Mouse (Mus musculus): ENCODE data around the gene Hpcal4. TPM values are rescaled to one million over a fixed set of nuclear protein-coding genes. Genes with fewer than 3 reads are reported as not detected.
A peak's percentile ranks its signal among the peaks of the same experiment; 100 is the strongest.

Gene Hpcal4
- polyA plus RNA-seq, 1 experiment from 2014 or later, result 0.46 TPM

DNA sequence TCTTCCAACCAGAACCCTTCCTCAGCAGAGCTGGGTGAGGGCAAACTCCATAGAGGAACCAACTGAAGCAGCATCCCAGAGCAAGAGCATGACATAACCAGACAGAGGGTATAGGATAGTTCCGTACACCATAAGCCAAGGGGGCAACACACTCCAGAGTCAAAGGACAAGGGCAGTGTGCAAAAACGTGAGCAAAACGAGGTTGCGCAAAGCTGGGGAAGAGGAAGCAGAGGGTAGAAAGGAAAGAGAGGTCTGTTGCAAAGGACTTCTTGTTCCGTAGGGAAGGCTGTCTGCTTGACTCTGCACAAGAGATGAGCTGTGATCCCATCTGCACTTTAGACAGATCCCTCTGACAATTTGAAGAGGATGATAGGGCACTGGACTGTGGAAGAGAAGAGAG lies 24.3 kb downstream of the Hpcal4 start:
- no peak overlapping the region for H3K27ac ChIP-seq
- H3K27me3 ChIP-seq, result peaks cover 15% of the 10 kb centered on the region
- H3K36me3 ChIP-seq, result no peaks in the 10 kb centered on the region
- H3K4me1 ChIP-seq, result 0 out of 2 replicates have a peak, but pooled peaks cover 4% of the 10 kb centered on the region
- H3K4me2 ChIP-seq, result no peak overlapping the region
- no peak overlapping the region for H3K4me3 ChIP-seq
- no peaks in the 10 kb centered on the region for H3K9me3 ChIP-seq
- no peak overlapping the region for H3K9ac ChIP-seq
- no peak for ATAC-seq (ENCODE audit: insufficient number of reproducible peaks, low FRiP score, low TSS enrichment, low read depth)
- 71% methylated on average over 5 of the region's 5 CpGs for WGBS

DNA sequence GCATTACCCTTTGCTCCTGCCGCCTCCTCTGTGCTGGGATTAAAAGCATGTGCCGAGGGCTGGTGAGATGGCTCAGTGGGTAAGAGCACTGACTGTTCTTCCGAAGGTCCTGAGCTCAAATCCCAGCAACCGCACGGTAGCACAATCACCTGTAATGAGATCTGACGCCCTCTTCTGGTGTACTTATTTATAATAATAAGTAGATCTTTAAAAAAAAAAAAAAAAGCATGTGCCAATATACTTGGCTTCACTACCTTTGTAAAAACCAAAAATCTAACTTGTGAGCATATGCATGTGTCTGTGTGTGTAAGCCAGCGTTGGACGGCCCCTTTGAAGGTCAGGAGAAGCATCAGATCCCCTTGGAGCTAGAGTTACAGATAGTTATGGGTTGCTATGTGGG lies 28.0 kb downstream of the Hpcal4 start:
- Histone ChIP-seq H3K27me3 (peaks cover 14% of the 10 kb centered on the region; the same call in 1 of the 2 replicates), H3K27ac (no peak overlapping the region), H3K4me3 (no peak overlapping the region), H3K4me1 (0 out of 2 replicates have a peak, but pooled peaks cover 4% of the 10 kb centered on the region), H3K36me3 (no peaks in the 10 kb centered on the region), H3K4me2 (no peak overlapping the region), H3K9me3 (no peaks in the 10 kb centered on the region), H3K9ac (no peak overlapping the region)
- whole genome bisulfite sequencing, result 65% methylated on average over 8 of the region's 8 CpGs
- no peak for ATAC-seq (ENCODE audit: insufficient number of reproducible peaks, low FRiP score, low TSS enrichment, low read depth)

DNA sequence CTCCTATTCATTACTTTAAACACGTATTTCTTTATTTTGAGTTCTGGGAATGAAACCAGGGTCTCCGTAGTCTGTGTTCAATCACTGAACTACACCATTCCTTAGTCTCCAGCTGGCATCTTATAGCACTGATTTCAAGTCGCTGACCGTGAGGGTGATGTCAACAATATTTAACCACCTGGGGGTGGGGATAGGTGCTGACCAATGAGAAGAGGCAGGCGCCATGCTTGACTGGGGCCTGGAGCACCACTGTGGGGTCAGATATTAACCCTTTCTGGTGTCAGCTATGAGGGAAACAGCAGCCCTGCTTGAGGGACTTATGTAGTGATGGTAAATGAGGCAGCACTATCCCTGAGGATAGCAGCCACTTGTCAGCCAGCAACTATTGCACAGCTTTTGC lies 28.4 kb downstream of the Hpcal4 start:
- ATAC-seq (ENCODE audit: insufficient number of reproducible peaks, low FRiP score, low TSS enrichment, low read depth), result no peak
- 48% methylated on average over 5 of the region's 5 CpGs for WGBS

GRCm38 (mm10) chr4:123212330-123212729 lies 29.3 kb downstream of the Hpcal4 start:
- H3K9me3 ChIP-seq, result no peaks in the 10 kb centered on the region
- ATAC-seq (ENCODE audit: insufficient number of reproducible peaks, low FRiP score, low TSS enrichment, low read depth), result no peak
- peaks cover 12% of the 10 kb centered on the region; the same call in 1 of the 2 replicates for H3K27me3 ChIP-seq
- H3K9ac ChIP-seq, result no peak overlapping the region
- no peaks in the 10 kb centered on the region for H3K36me3 ChIP-seq
- H3K27ac ChIP-seq, result no peak overlapping the region
- 39% methylated on average over 2 of the region's 2 CpGs for WGBS
- H3K4me1 ChIP-seq, result 0 out of 2 replicates have a peak, but pooled peaks cover 4% of the 10 kb centered on the region
- H3K4me3 ChIP-seq, result no peak overlapping the region
- H3K4me2 ChIP-seq, result no peak overlapping the region

More for the DNA sequence above, 28.4 kb downstream of the Hpcal4 start:
- peaks cover 14% of the 10 kb centered on the region; the same call in 1 of the 2 replicates for H3K27me3 ChIP-seq
- H3K4me2 ChIP-seq, result no peak overlapping the region
- H3K9ac ChIP-seq, result no peak overlapping the region
- no peak overlapping the region for H3K4me3 ChIP-seq
- 0 out of 2 replicates have a peak, but pooled peaks cover 4% of the 10 kb centered on the region for H3K4me1 ChIP-seq
- H3K9me3 ChIP-seq, result no peaks in the 10 kb centered on the region
- no peaks in the 10 kb centered on the region for H3K36me3 ChIP-seq
- no peak overlapping the region for H3K27ac ChIP-seq

DNA sequence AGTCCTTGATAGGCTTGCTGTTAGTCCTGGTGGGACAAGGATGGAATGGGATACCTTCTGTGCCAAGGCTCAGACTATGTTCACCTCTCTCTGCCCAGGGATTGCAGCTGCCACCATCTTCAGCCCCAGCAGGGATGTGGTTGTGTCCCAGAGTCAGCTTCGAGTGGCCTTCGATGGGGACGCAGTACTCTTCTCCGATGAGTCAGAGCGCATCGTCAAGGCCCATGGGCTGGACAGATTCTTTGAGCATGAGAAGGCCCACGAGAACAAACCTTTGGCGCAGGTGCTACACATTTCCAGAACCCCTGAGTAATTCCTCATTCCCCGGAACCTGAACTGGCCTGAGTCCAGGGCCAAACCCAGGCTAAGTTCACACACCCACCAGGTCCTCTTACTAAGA lies 30.9 kb downstream of the Hpcal4 start:
- no peak overlapping the region for H3K9ac ChIP-seq
- no peak overlapping the region for H3K27ac ChIP-seq
- H3K4me1 ChIP-seq, result 0 out of 2 replicates have a peak, but pooled peaks cover 4% of the 10 kb centered on the region
- 91% methylated on average over 9 of the region's 9 CpGs for WGBS
- no peaks in the 10 kb centered on the region for H3K36me3 ChIP-seq
- no peak overlapping the region for H3K4me2 ChIP-seq
- H3K4me3 ChIP-seq, result no peak overlapping the region
- ATAC-seq (ENCODE audit: insufficient number of reproducible peaks, low FRiP score, low TSS enrichment, low read depth), result no peak
- H3K27me3 ChIP-seq, result 0 out of 2 replicates have a peak, but pooled peaks cover 10% of the 10 kb centered on the region
- no peaks in the 10 kb centered on the region for H3K9me3 ChIP-seq

DNA sequence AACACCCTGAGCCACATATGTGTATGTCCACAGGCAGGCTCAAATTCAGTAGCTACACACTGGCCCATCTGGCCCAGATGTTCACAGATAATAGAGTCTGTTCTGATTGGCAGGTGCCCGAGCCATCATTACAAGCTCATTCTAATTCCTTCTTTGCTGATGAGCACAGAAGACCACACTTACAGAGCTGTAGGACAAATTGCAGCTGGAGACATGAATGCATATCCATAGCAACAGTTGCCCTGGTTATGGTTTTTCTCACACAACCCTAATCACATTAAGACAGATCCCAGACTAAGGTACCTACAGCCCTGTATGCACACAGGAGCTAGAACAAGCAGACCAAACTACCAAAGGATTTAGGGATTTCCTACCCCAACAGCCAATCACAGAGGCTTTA lies 32.3 kb downstream of the Hpcal4 start:
- Histone ChIP-seq H3K27ac (no peak overlapping the region), H3K36me3 (no peaks in the 10 kb centered on the region), H3K9me3 (no peaks in the 10 kb centered on the region), H3K4me3 (no peak overlapping the region), H3K4me2 (no peak overlapping the region), H3K27me3 (0 out of 2 replicates have a peak, but pooled peaks cover 10% of the 10 kb centered on the region), H3K4me1 (0 out of 2 replicates have a peak, but pooled peaks cover 1% of the 10 kb centered on the region), H3K9ac (no peak overlapping the region)
- ATAC-seq (ENCODE audit: insufficient number of reproducible peaks, low FRiP score, low TSS enrichment, low read depth), result no peak
- 66% methylated on average over 1 of the region's 1 CpGs for WGBS

- no peak overlapping the region for H3K27ac ChIP-seq
- no peak overlapping the region for H3K4me3 ChIP-seq
- H3K27me3 ChIP-seq, result 0 out of 2 replicates have a peak, but pooled peaks cover 10% of the 10 kb centered on the region
- no peak overlapping the region for H3K9ac ChIP-seq
- WGBS, result 12% methylated on average over 1 of the region's 1 CpGs
- ATAC-seq (ENCODE audit: insufficient number of reproducible peaks, low FRiP score, low TSS enrichment, low read depth), result no peak
- no peaks in the 10 kb centered on the region for H3K4me1 ChIP-seq
- no peaks in the 10 kb centered on the region for H3K9me3 ChIP-seq
- no peaks in the 10 kb centered on the region for H3K36me3 ChIP-seq
- no peak overlapping the region for H3K4me2 ChIP-seq
Measured at GRCm38 (mm10) chr4:123216782-123217181, 33.8 kb downstream of the Hpcal4 start.

DNA sequence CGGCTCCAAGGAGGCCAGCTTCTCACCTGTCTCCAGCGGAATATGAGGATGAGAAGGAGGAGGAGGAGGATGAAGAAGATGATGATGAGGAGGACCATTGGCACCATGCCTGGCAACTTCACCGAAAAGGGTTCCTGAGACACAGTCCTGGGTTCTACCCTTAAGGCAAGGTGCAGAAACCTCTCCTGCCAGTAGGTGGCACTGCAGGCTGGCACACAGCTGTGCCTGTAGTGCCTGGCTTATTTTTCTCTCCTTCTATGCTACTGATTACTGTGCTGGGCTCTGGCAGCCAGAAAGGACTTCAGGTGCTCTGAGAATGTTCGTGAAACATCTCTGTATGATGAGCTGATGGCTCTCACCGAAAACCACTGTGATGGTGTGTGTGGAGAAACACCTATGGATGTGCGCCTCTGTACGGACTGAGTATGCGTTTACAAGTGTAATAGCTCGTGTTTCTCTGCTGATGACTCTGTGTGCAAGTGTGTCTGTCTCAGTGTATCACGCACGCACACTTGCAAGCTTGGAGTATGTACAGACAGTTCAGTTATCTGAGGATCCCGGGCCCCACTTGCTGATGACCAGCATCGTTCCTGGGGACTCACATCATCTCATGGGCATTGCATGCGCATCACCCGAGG lies 36.8 kb downstream of the Hpcal4 start:
- 0 out of 2 replicates have a peak, but pooled peaks have one; percentile 61 for ATAC-seq (ENCODE audit: insufficient number of reproducible peaks, low FRiP score, low TSS enrichment, low read depth)
- Histone ChIP-seq H3K9me3 (no peaks in the 10 kb centered on the region), H3K27me3 (0 out of 2 replicates have a peak, but pooled peaks cover 10% of the 10 kb centered on the region), H3K36me3 (no peaks in the 10 kb centered on the region), H3K4me2 (no peak overlapping the region), H3K27ac (no peak overlapping the region), H3K4me3 (no peak overlapping the region), H3K4me1 (no peaks in the 10 kb centered on the region), H3K9ac (no peak overlapping the region)
- WGBS, result 68% methylated on average over 15 of the region's 15 CpGs

GRCm38 (mm10) chr4:123220637-123221036 lies 37.6 kb downstream of the Hpcal4 start:
- Histone ChIP-seq H3K27me3 (0 out of 2 replicates have a peak, but pooled peaks cover 10% of the 10 kb centered on the region), H3K9ac (no peak overlapping the region), H3K4me3 (no peak overlapping the region), H3K4me1 (no peaks in the 10 kb centered on the region), H3K36me3 (no peaks in the 10 kb centered on the region), H3K27ac (no peak overlapping the region), H3K9me3 (no peaks in the 10 kb centered on the region), H3K4me2 (no peak overlapping the region)
- ATAC-seq (ENCODE audit: insufficient number of reproducible peaks, low FRiP score, low TSS enrichment, low read depth), result no peak
- WGBS, result 85% methylated on average over 4 of the region's 4 CpGs

DNA sequence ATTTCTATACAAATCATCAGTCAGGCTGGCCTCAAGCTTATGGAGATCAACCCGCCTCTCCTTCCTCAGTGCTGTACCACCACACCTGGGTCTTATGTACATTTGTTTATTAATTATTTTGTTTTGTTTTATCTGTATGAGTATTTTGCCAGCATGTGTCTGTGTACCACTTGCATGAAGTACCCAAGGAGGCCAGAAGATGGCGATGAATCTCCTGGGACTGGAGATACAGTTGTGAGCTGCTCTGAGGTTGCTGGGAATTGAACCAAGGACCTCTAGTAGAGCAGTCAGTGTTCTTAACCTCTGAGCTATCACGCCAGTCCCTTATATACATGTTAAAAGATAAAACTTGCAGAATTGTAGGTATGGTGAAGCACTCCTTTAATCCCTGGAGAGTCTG lies 40.3 kb downstream of the Hpcal4 start:
- Histone ChIP-seq H3K4me2 (no peak overlapping the region), H3K9me3 (no peaks in the 10 kb centered on the region), H3K36me3 (no peaks in the 10 kb centered on the region), H3K27ac (no peak overlapping the region), H3K27me3 (0 out of 2 replicates have a peak, but pooled peaks cover 6% of the 10 kb centered on the region), H3K9ac (no peak overlapping the region), H3K4me1 (peaks cover 21% of the 10 kb centered on the region), H3K4me3 (no peak overlapping the region)
- 49% methylated on average over 3 of the region's 3 CpGs for WGBS
- no peak for ATAC-seq (ENCODE audit: insufficient number of reproducible peaks, low FRiP score, low TSS enrichment, low read depth)

GRCm38 (mm10) chr4:123225718-123226403 lies 42.8 kb downstream of the Hpcal4 start:
- peak overlapping the region; percentile 5; the same call in 1 of the 2 replicates for H3K27ac ChIP-seq
- no peaks in the 10 kb centered on the region for H3K36me3 ChIP-seq
- WGBS, result 42% methylated on average over 10 of the region's 10 CpGs
- no peak overlapping the region for H3K4me2 ChIP-seq
- ATAC-seq (ENCODE audit: insufficient number of reproducible peaks, low FRiP score, low TSS enrichment, low read depth), result peak; percentile 72
- 0 out of 2 replicates have a peak, but pooled peaks cover 9% of the 10 kb centered on the region for H3K27me3 ChIP-seq
- no peak overlapping the region for H3K4me3 ChIP-seq
- no peak overlapping the region for H3K9ac ChIP-seq
- H3K9me3 ChIP-seq, result no peaks in the 10 kb centered on the region
- peaks cover 33% of the 10 kb centered on the region for H3K4me1 ChIP-seq

DNA sequence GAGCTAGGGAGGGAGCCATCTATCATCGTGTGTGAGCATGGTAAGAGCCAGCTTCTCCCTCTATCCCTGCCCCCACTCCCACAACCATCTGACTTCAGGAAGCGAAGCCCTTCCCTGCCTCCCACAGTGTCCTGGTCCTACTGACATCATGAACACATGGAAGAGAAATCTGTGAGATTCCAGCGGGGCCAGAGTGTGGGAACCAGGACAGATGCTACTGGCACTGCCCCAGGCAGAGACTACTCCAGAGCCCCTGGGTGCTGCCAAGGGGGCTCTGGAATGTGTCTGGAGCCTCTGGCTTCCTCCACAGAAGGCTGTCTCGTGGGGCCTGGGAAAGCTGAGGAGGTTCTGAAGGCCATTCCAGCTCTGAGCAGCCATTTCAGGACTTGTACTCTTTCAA lies 44.7 kb downstream of the Hpcal4 start:
- peak; percentile 21; the same call in 1 of the 2 replicates for ATAC-seq (ENCODE audit: insufficient number of reproducible peaks, low FRiP score, low TSS enrichment, low read depth)
- no peaks in the 10 kb centered on the region for H3K9me3 ChIP-seq
- 30% methylated on average over 4 of the region's 4 CpGs for WGBS
- H3K9ac ChIP-seq, result no peak overlapping the region
- H3K36me3 ChIP-seq, result no peaks in the 10 kb centered on the region
- peaks cover 12% of the 10 kb centered on the region; the same call in 1 of the 2 replicates for H3K27me3 ChIP-seq
- peaks cover 35% of the 10 kb centered on the region for H3K4me1 ChIP-seq
- H3K4me3 ChIP-seq, result no peak overlapping the region
- no peak overlapping the region for H3K4me2 ChIP-seq
- peak overlapping the region; percentile 48; the same call in 1 of the 2 replicates for H3K27ac ChIP-seq
